Mouse (Mus musculus) G1E (cell line): Measurements from ENCODE around the gene Slc22a2.

Experiments used
- CTCF ChIP-seq: IDR thresholded peaks from 2 replicates; pipeline ENCODE4 v1.5.1; 2012; ENCODE audit warnings: low read depth, low read length, inconsistent platforms, mixed read lengths
- GATA1 ChIP-seq: IDR thresholded peaks from 2 replicates; pipeline ENCODE4 v1.6.1; 2012; ENCODE audit warnings: borderline replicate concordance, low read length, inconsistent platforms, mixed read lengths
- TAL1 ChIP-seq: conservative IDR thresholded peaks from 2 replicates; pipeline ENCODE4 v1.6.1; 2012; ENCODE audit warnings: low read depth, low read length, inconsistent platforms, mixed read lengths

- TF ChIP-seq CTCF (no peak), TAL1 (no peak), GATA1 (no peak)
Measured at GRCm38 (mm10) chr17:12565443-12565842, 18.5 kb upstream of the Slc22a2 start.
